Comparison of ENCODE assay signal across 8 mouse cellular contexts in the genomic region with DNA sequence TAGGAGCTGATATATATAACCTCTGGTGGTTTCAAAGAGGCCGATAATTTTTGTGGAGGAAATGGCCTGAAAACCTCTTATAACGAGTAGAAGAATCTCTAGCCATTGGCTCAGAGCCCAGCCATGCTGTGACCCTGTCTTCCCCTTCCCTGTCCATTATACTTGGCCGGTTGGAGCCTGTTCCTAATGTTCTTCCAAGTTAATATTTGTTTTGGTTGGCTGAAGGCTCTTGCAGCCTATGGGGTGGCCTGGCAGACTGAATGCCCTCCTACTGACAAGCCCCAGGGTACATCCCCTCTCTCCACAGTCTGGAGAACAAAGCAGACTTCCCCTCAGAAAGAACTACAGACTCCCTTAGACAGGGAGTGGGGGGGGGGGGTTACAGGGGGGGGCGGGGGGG.
DNase-seq lines count a peak whose midpoint lies in the region; TF ChIP-seq lines count a peak whose summit lies in the region.
"Had no signal": no experiment of that assay in that cellular context is flagged by ENCODE, and none has a peak within 500 bp of the region (broad histone marks: within the 10 kb centered on the region; RNA-seq: fewer than 3 reads in every experiment).

No protein-coding gene starts in this region.

- peaks cover 7% of the 10 kb centered on the region for H3K4me1 ChIP-seq in kidney, adult 2 months (ENCODE audit: control insufficient read depth, insufficient read depth, low read length)

- no peaks in the 10 kb centered on the region for H3K36me3 ChIP-seq in kidney, adult 2 months (ENCODE audit: control insufficient read depth, insufficient read depth, low read length)

- H3K27ac ChIP-seq in kidney, adult 2 months (ENCODE audit: insufficient read depth, low read depth, low read length) = no peak overlapping the region
- H3K27ac ChIP-seq: macrophage had no signal

- peak; percentile 83 for DNase-seq in NIH3T3 (ENCODE audit: low read depth)
- peak; percentile 38 for DNase-seq in adrenal gland, postnatal 25 days
- peak; percentile 54 to 80 for DNase-seq in heart, adult 18-20 months
- peak; percentile 95 for DNase-seq in kidney, adult 2 months
- DNase-seq in lung, postnatal 10 days = peak; percentile 71
- no peak for DNase-seq in left cerebral cortex, adult 18-20 months (ENCODE audit: low spot score in 2 of 2)
- no peak for DNase-seq in thymus, postnatal 0 days (ENCODE audit: low spot score)

- 2% methylated on average over 4 of the region's 4 CpGs for WGBS in kidney, adult 2 months

- no peak for TF ChIP-seq POLR2A in kidney, adult 2 months (IDR thresholded peaks at IDR 0.05; ENCODE audit: low read depth, low read length)

- H3K27me3 ChIP-seq in kidney, adult 2 months (replicated peaks; ENCODE audit: control insufficient read depth, insufficient read depth, low read length) = no peaks in the 10 kb centered on the region

- H3K4me3 ChIP-seq in kidney, adult 2 months (ENCODE audit: insufficient read depth, low read depth, low read length) = no peak overlapping the region

- no peak for TF ChIP-seq CTCF in kidney, adult 2 months (conservative IDR thresholded peaks at IDR 0.05; ENCODE audit: insufficient read depth, insufficient read length, low read depth, low read length)

Comparison
In these comparisons a context has a peak if more than half of its experiments do, and no peak if none do; other contexts are left out.
1. DNase-seq: peak in NIH3T3 (single experiment), adrenal gland, postnatal 25 days (single experiment), heart, adult 18-20 months (2 of 2), kidney, adult 2 months (single experiment) and lung, postnatal 10 days (single experiment); none in left cerebral cortex, adult 18-20 months (0 of 2) and thymus, postnatal 0 days (single experiment).